Mouse (Mus musculus): ENCODE measurements around the gene Clic1. TPM values are rescaled to one million over a fixed set of nuclear protein-coding genes. Genes with fewer than 3 reads are reported as not detected.

Gene Clic1
- polyA plus RNA-seq, 1 experiment from 2014 or later, result 83.9 TPM

DNA sequence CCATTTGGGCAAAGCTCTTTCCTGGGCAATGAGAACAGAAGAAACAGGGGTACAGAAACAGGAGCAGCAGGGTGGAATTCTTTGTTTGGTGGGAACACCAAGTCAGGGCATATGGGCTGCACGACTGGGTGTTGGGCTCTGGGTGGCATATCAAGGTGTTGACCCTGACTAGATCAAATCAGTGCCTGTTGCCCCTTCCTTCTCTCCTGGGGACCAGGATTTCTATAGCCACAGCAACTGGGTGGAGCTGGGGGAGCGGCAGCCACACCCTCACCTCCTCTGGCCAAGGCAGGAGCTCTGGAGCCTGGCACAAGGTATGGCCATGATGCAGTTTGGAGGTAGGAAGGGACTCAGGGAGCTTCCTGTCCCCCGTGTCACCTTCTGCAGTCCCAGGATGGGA is 31.6 kb upstream of the Clic1 start:
- Histone ChIP-seq H3K27ac (ENCODE audit: low read depth, low read length) (no peak overlapping the region), H3K4me2 (no peak overlapping the region), H3K27me3 (ENCODE audit: control insufficient read depth, insufficient read depth, low read length) (no peaks in the 10 kb centered on the region), H3K9ac (ENCODE audit: low read length) (no peak overlapping the region), H3K4me3 (ENCODE audit: low read depth, low read length) (no peak overlapping the region), H3K36me3 (ENCODE audit: control insufficient read depth, insufficient read depth, low read length) (peaks cover 23% of the 10 kb centered on the region), H3K4me1 (ENCODE audit: control insufficient read depth, insufficient read depth, low read length) (peaks cover 6% of the 10 kb centered on the region), H3K9me3 (ENCODE audit: control insufficient read depth, low read length) (no peaks in the 10 kb centered on the region)
- 73% methylated on average over 3 of the region's 3 CpGs for WGBS
- no peak for DNase-seq (ENCODE audit: low spot score, missing footprints)
- ATAC-seq (ENCODE audit: low FRiP score), result no peak

DNA sequence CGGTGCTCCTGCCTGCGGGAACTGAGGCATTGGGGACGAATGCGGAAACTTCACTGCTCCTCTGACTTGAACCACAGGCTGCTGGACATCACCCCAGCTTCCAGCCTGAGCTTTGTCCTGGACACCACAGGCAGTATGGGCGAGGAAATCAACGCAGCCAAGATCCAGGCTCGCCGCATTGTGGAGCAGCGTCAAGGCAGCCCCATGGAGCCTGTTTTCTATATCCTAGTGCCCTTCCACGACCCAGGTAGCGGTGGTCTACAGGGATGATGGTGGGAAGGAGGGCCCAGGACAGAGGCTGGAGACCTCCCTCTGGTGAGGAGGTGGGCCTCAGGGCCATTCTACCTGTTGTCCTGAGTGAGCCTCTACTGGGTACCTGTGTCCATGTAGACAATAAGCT is 29.9 kb upstream of the Clic1 start:
- no peaks in the 10 kb centered on the region for H3K27me3 ChIP-seq (ENCODE audit: control insufficient read depth, insufficient read depth, low read length)
- 84% methylated on average over 11 of the region's 11 CpGs for WGBS
- H3K4me3 ChIP-seq (ENCODE audit: low read depth, low read length), result no peak overlapping the region
- no peaks in the 10 kb centered on the region for H3K9me3 ChIP-seq (ENCODE audit: control insufficient read depth, low read length)
- H3K36me3 ChIP-seq (ENCODE audit: control insufficient read depth, insufficient read depth, low read length), result peaks cover 5% of the 10 kb centered on the region
- H3K27ac ChIP-seq (ENCODE audit: low read depth, low read length), result no peak overlapping the region
- no peak overlapping the region for H3K4me2 ChIP-seq
- no peak for ATAC-seq (ENCODE audit: low FRiP score)
- H3K9ac ChIP-seq (ENCODE audit: low read length), result no peak overlapping the region
- no peak for DNase-seq (ENCODE audit: low spot score, missing footprints)
- peaks cover 6% of the 10 kb centered on the region for H3K4me1 ChIP-seq (ENCODE audit: control insufficient read depth, insufficient read depth, low read length)

DNA sequence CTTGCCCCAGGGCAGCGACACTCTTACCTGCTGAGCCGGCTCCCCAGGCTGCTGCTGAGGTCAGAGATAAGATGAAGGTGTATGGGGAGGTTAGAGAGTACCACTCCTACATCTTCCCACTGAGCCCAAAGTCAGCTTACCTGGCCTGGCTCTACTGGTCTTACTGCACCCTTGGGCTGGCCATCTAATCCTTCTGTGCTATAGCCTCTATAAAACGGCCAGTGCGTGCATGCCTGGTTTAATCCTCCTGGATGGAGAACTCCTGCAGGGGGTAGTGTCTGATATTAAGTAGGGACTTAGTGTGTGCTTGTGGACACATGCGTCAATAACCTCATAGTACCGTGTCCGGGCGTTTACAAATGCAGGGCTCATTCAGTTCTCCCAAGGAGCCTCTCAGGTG is 29.2 kb upstream of the Clic1 start:
- no peak overlapping the region for H3K9ac ChIP-seq (ENCODE audit: low read length)
- DNase-seq (ENCODE audit: low spot score, missing footprints), result no peak
- no peak overlapping the region for H3K27ac ChIP-seq (ENCODE audit: low read depth, low read length)
- no peak overlapping the region for H3K4me2 ChIP-seq
- H3K27me3 ChIP-seq (ENCODE audit: control insufficient read depth, insufficient read depth, low read length), result no peaks in the 10 kb centered on the region
- peaks cover 6% of the 10 kb centered on the region for H3K4me1 ChIP-seq (ENCODE audit: control insufficient read depth, insufficient read depth, low read length)
- peaks cover 3% of the 10 kb centered on the region for H3K36me3 ChIP-seq (ENCODE audit: control insufficient read depth, insufficient read depth, low read length)
- 82% methylated on average over 8 of the region's 8 CpGs for WGBS
- no peak for ATAC-seq (ENCODE audit: low FRiP score)
- H3K9me3 ChIP-seq (ENCODE audit: control insufficient read depth, low read length), result no peaks in the 10 kb centered on the region
- no peak overlapping the region for H3K4me3 ChIP-seq (ENCODE audit: low read depth, low read length)

DNA sequence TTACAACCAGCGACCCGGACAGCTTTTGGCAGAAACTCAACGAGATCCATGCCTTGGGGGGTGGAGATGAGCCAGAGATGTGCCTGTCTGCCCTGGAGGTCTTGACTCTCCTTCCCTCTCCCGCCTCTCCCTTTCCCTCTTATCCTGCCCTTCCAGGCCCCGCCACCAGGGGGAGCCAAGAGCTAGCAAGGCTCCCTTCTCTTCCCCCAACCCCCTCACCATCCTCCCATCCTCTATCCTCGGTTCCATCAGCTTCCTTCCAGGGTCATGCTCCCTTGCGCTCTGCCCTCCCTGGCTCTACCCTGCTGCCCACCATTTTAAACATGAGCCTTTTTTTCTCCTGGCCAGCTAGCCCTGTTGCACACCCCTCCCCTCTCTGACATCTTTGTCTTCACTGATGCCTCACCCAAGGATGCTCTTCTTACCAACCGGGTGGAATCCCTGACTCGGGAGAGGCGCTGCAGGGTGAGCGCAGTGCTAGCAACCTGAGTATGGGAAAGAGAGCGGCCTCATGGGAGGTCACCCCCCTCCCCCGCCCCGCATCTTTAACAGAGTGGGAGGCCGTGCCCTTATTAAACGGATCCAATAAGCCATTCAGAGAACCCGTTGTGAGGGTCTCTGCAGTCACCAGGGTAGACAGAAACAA is 28.5 kb upstream of the Clic1 start:
- H3K4me1 ChIP-seq (ENCODE audit: control insufficient read depth, insufficient read depth, low read length), result peaks cover 6% of the 10 kb centered on the region
- H3K4me2 ChIP-seq, result peak overlapping the region; percentile 30
- no peak overlapping the region; the same call in 1 of the 2 replicates for H3K27ac ChIP-seq (ENCODE audit: low read depth, low read length)
- peak; percentile 100 for DNase-seq (ENCODE audit: low spot score, missing footprints)
- H3K4me3 ChIP-seq (ENCODE audit: low read depth, low read length), result no peak overlapping the region; the same call in 1 of the 2 replicates
- H3K27me3 ChIP-seq (ENCODE audit: control insufficient read depth, insufficient read depth, low read length), result no peaks in the 10 kb centered on the region
- H3K9me3 ChIP-seq (ENCODE audit: control insufficient read depth, low read length), result no peaks in the 10 kb centered on the region
- ATAC-seq (ENCODE audit: low FRiP score), result peak; percentile 85
- H3K9ac ChIP-seq (ENCODE audit: low read length), result peak overlapping the region; percentile 6; the same call in 1 of the 2 replicates
- no peaks in the 10 kb centered on the region for H3K36me3 ChIP-seq (ENCODE audit: control insufficient read depth, insufficient read depth, low read length)
- WGBS, result 4% methylated on average over 16 of the region's 17 CpGs

DNA sequence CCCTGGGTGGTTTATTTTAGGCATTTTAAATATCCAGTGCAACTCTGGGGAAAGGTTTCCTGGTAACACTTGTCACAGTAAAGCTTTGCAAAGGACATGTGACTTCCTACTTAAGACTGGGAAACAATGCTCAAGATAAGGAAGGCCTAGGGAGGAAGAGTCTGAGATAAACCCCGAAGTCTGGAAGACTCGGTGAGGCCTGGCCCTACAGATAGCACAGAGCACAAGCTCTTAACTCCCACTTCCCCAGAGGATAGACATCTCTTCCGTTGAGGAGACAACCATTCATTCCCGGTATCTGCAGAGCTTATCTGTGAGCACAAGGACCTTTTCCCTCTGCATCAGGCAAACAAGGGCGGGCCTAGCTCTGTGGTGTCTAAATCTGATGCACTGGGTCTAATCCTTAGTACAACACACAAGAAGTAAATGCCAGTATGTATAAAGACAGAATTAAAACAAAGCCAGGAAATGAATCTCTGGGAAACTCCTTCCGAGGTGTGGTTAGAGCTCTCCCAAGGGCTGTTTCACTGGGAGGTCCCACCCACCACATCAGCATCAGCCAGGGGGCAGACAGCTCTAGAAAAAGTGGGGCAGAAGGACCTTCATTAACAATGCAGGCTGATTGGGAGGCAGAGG is 27.8 kb upstream of the Clic1 start:
- DNase-seq (ENCODE audit: low spot score, missing footprints), result no peak

DNA sequence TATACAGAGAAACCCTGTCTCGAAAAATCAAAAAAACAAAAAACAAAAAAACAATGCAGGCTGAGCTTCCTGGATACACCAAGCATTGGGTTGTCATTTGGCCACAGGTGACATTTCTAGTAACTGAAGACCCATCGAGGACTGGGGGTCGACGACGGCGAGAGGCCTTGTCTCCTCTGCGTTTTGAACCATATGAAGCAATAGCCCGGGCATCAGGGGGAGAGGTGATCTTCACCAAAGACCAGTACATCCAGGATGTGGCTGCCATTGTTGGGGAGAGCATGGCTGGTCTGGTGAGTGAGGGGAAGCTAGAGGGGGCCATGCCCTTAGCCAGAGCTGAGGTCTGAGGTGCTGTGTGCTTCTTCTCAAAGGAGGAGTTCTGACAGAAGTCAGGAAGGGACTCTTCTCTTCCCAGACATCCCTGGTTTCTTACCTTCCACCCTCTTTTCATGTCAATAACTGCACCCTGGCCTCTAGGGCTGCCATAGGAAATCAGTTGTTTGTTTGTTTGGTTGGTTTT is 27.2 kb upstream of the Clic1 start:
- no peak for ATAC-seq (ENCODE audit: low FRiP score)
- H3K9me3 ChIP-seq (ENCODE audit: control insufficient read depth, low read length), result no peaks in the 10 kb centered on the region
- 95% methylated on average over 8 of the region's 8 CpGs for WGBS
- peaks cover 12% of the 10 kb centered on the region for H3K4me1 ChIP-seq (ENCODE audit: control insufficient read depth, insufficient read depth, low read length)
- H3K4me2 ChIP-seq, result no peak overlapping the region
- no peaks in the 10 kb centered on the region for H3K36me3 ChIP-seq (ENCODE audit: control insufficient read depth, insufficient read depth, low read length)
- H3K27ac ChIP-seq (ENCODE audit: low read depth, low read length), result no peak overlapping the region
- no peak overlapping the region for H3K9ac ChIP-seq (ENCODE audit: low read length)
- no peaks in the 10 kb centered on the region for H3K27me3 ChIP-seq (ENCODE audit: control insufficient read depth, insufficient read depth, low read length)
- no peak overlapping the region for H3K4me3 ChIP-seq (ENCODE audit: low read depth, low read length)
- DNase-seq (ENCODE audit: low spot score, missing footprints), result no peak

More for the DNA sequence above, 27.8 kb upstream of the Clic1 start:
- Histone ChIP-seq H3K4me1 (ENCODE audit: control insufficient read depth, insufficient read depth, low read length) (peaks cover 6% of the 10 kb centered on the region), H3K9ac (ENCODE audit: low read length) (no peak overlapping the region), H3K4me3 (ENCODE audit: low read depth, low read length) (no peak overlapping the region), H3K9me3 (ENCODE audit: control insufficient read depth, low read length) (no peaks in the 10 kb centered on the region), H3K36me3 (ENCODE audit: control insufficient read depth, insufficient read depth, low read length) (no peaks in the 10 kb centered on the region), H3K27ac (ENCODE audit: low read depth, low read length) (no peak overlapping the region; the same call in 1 of the 2 replicates), H3K27me3 (ENCODE audit: control insufficient read depth, insufficient read depth, low read length) (no peaks in the 10 kb centered on the region), H3K4me2 (no peak overlapping the region)
- ATAC-seq (ENCODE audit: low FRiP score), result no peak; the same call in 1 of the 2 replicates
- 52% methylated on average over 6 of the region's 6 CpGs for WGBS

DNA sequence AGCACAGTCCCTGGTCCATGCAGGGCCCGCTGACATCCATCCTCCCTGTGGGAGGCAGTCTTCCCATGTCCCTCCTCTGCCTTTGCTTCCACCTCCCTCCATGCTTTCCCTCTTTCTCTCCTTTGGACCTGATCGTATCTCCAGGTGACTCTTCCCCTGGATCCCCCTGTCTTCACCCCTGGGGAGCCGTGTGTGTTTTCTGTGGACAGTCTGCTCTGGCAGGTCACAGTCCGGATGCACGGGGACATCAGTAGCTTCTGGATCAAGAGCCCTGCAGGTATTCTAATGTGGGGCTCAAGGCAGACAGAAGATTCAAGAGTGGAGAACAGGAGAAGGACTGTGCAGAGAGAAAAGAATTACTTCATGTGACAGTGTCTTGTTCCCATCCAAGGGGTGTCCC is 26.5 kb upstream of the Clic1 start:
- no peaks in the 10 kb centered on the region for H3K36me3 ChIP-seq (ENCODE audit: control insufficient read depth, insufficient read depth, low read length)
- no peak overlapping the region for H3K4me2 ChIP-seq
- no peak for ATAC-seq (ENCODE audit: low FRiP score)
- H3K27me3 ChIP-seq (ENCODE audit: control insufficient read depth, insufficient read depth, low read length), result no peaks in the 10 kb centered on the region
- no peak for DNase-seq (ENCODE audit: low spot score, missing footprints)
- H3K27ac ChIP-seq (ENCODE audit: low read depth, low read length), result no peak overlapping the region
- no peak overlapping the region for H3K9ac ChIP-seq (ENCODE audit: low read length)
- H3K9me3 ChIP-seq (ENCODE audit: control insufficient read depth, low read length), result no peaks in the 10 kb centered on the region
- H3K4me3 ChIP-seq (ENCODE audit: low read depth, low read length), result no peak overlapping the region
- peaks cover 13% of the 10 kb centered on the region for H3K4me1 ChIP-seq (ENCODE audit: control insufficient read depth, insufficient read depth, low read length)
- 83% methylated on average over 5 of the region's 5 CpGs for WGBS

DNA sequence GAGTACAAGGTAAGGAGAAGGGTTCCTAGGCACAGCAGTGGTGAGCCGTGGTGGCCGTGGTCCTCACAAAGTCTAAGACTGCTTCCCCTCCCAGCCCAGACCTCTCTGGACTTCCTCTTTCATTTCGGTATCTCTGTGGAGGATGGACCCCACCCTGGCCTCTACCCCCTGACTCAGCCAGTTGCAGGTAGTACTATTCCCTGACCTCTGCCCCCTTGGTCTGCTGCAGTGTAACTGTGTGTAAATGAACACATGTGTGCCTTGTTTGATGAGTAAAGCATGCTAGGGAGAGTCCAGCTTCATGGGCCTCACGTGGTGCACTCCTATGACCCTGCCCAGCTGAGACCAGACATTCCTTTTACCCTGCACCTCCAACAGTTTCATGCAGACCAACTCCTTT is 26.0 kb upstream of the Clic1 start:
- Histone ChIP-seq H3K36me3 (ENCODE audit: control insufficient read depth, insufficient read depth, low read length) (no peaks in the 10 kb centered on the region), H3K27me3 (ENCODE audit: control insufficient read depth, insufficient read depth, low read length) (no peaks in the 10 kb centered on the region), H3K9me3 (ENCODE audit: control insufficient read depth, low read length) (no peaks in the 10 kb centered on the region), H3K9ac (ENCODE audit: low read length) (no peak overlapping the region), H3K4me3 (ENCODE audit: low read depth, low read length) (no peak overlapping the region), H3K27ac (ENCODE audit: low read depth, low read length) (no peak overlapping the region), H3K4me2 (no peak overlapping the region), H3K4me1 (ENCODE audit: control insufficient read depth, insufficient read depth, low read length) (peaks cover 13% of the 10 kb centered on the region)
- ATAC-seq (ENCODE audit: low FRiP score), result no peak
- no peak for DNase-seq (ENCODE audit: low spot score, missing footprints)
- WGBS, result 76% methylated on average over 4 of the region's 4 CpGs

DNA sequence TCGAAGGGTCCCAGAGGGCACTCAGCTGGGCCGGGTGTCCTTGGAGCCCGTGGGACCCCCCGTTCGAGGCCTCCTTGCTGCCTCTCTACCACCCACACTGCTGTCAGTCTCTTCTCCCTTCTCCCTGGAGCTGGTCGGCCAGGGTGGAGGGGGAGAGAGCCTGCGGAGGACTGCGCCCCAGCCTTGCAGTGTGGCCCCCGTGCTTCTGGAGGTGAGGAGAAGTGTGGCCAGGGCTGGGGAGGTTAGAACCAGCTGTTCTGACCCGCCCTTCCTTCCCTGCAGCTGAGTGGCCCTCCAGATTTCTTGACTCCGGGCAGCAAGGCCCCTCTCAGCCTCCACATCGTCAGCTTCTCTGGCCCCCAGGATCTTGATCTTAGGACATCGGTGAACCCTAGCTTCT is 25.5 kb upstream of the Clic1 start:
- DNase-seq (ENCODE audit: low spot score, missing footprints), result no peak
- Histone ChIP-seq H3K27me3 (ENCODE audit: control insufficient read depth, insufficient read depth, low read length) (no peaks in the 10 kb centered on the region), H3K9me3 (ENCODE audit: control insufficient read depth, low read length) (no peaks in the 10 kb centered on the region), H3K27ac (ENCODE audit: low read depth, low read length) (no peak overlapping the region), H3K36me3 (ENCODE audit: control insufficient read depth, insufficient read depth, low read length) (no peaks in the 10 kb centered on the region), H3K4me2 (no peak overlapping the region), H3K9ac (ENCODE audit: low read length) (no peak overlapping the region), H3K4me1 (ENCODE audit: control insufficient read depth, insufficient read depth, low read length) (peaks cover 13% of the 10 kb centered on the region), H3K4me3 (ENCODE audit: low read depth, low read length) (no peak overlapping the region)
- 85% methylated on average over 13 of the region's 13 CpGs for WGBS
- no peak for ATAC-seq (ENCODE audit: low FRiP score)
